Mouse (Mus musculus) forebrain, postnatal 0 days (tissue): ENCODE measurements around the gene Olfr56. TPM values are rescaled to one million over a fixed set of nuclear protein-coding genes. Genes with fewer than 3 reads are reported as not detected.
"Not testable (repeated sequence)": the region's sequence is repeated elsewhere in the genome, so short reads cannot be mapped to it uniquely, and the experiment has no call there.

Experiments
- ATAC-seq: fragments of 200-750 bp; cut with Nextera tagmentation; 2 replicates; pipeline ENCODE4 v1.8.0; 2017; ENCODE audit warnings: mild to moderate bottlenecking, moderate library complexity
- DNase-seq: peaks from one replicate; pipeline ENCODE4 v3.0.0-alpha.2; 2015
- H3K27ac ChIP-seq: fragments of 300-500 bp; sonication (generic); 2 replicates; pipeline ENCODE4 v1.5.1; 2014; ENCODE audit warnings: low read depth, mild to moderate bottlenecking, antibody characterized with exemption, low read length, moderate library complexity, mixed read lengths
- H3K27me3 ChIP-seq: fragments of 300-500 bp; sonication (generic); 2 replicates; pipeline ENCODE4 v1.6.1; 2014; ENCODE audit warnings: mild to moderate bottlenecking, low read length, mixed read lengths; ENCODE audit not compliant: insufficient read depth
- H3K36me3 ChIP-seq: fragments of 300-500 bp; sonication (generic); 2 replicates; pipeline ENCODE4 v1.6.1; 2014; ENCODE audit warnings: mild to moderate bottlenecking, moderate library complexity; ENCODE audit not compliant: insufficient read depth
- H3K4me1 ChIP-seq: fragments of 300-500 bp; sonication (generic); 2 replicates; pipeline ENCODE4 v1.6.1; 2014; ENCODE audit warnings: antibody characterized with exemption; ENCODE audit not compliant: insufficient read depth
- H3K4me2 ChIP-seq: fragments of 300-500 bp; sonication (generic); 2 replicates; pipeline ENCODE4 v1.6.1; 2014; ENCODE audit warnings: low read depth, mild to moderate bottlenecking, moderate library complexity
- H3K4me3 ChIP-seq: fragments of 300-500 bp; sonication (generic); 2 replicates; pipeline ENCODE4 v1.5.1; 2014; ENCODE audit warnings: low read depth, low read length, mixed read lengths
- H3K9ac ChIP-seq: fragments of 300-500 bp; sonication (generic); 2 replicates; pipeline ENCODE4 v1.6.1; 2014; ENCODE audit warnings: mild to moderate bottlenecking
- H3K9me3 ChIP-seq: fragments of 300-500 bp; sonication (generic); 2 replicates; pipeline ENCODE4 v1.6.1; 2016; ENCODE audit warnings: low read length
- WGBS: fragments of 180-500 bp; shearing (Covaris S2); extraction: QIAGEN DNeasy Blood & Tissue Kit; methylation state at CpG from one replicate; pipeline ENCODE4 v1.1.7; 2014; 5-methylcytosine and 5-hydroxymethylcytosine counted together
- polyA plus RNA-seq: library from polyadenylated mRNA; unstranded; fragments of >200 nt; fragmentation: Nextera tagmentation; extraction: Ambion mirVana; gene quantifications from 2 replicates; pipeline ENCODE4 v1.2.1, GENCODE M21; 2015
- total RNA-seq: library from RNA; depleted of rRNA; stranded (reverse); fragments of >200 nt; gene quantifications from 2 replicates; pipeline ENCODE4 v1.2.3, GENCODE M21; 2014; rRNA removed

Gene Olfr56
- total RNA-seq (not detected in 2 replicates), polyA plus RNA-seq (not detected in 2 replicates)

DNA sequence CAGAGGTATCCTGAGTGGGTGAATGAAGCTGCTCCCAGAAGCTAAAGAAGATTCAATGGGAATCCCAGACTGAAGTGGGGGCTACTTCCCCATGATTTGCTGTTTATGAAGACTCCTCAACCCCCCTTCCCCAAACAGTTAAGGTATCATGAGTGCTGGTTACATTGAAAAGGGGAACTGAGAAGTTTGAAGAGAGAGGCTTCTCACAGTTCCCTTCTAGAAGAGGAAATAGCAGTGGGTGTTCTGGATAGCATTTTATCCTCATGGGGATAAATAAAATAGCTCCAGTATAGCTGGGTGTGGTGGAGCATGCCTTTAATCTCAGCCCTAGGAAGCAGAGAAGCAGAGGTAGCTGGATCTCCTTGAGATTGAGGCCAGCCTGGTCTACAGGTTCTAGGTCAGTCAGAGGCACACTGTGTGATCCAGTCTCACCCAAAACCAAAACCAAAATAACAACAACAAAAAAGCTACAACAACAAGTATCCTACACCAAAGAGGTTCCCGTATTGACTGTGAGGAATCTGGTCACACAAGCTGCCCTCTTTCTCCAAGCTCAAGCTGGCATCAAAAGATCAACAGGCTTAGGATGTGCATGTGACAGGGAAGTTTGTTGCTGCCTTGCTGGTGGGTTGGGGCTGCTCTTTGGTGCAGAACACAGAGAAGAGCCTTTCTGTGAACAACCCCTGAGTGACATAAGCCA lies at the start of gene Olfr56:
Olfr56 (plus strand) TSS at position 650 of the 700 bp plus-strand sequence.
- H3K4me1 ChIP-seq, H3K27me3 ChIP-seq, H3K4me2 ChIP-seq, ATAC-seq, H3K9ac ChIP-seq, H3K9me3 ChIP-seq, H3K4me3 ChIP-seq, DNase-seq, H3K36me3 ChIP-seq, H3K27ac ChIP-seq: not testable (repeated sequence)
- no CpG with 5 or more reads among the region's 1 CpGs for WGBS

DNA sequence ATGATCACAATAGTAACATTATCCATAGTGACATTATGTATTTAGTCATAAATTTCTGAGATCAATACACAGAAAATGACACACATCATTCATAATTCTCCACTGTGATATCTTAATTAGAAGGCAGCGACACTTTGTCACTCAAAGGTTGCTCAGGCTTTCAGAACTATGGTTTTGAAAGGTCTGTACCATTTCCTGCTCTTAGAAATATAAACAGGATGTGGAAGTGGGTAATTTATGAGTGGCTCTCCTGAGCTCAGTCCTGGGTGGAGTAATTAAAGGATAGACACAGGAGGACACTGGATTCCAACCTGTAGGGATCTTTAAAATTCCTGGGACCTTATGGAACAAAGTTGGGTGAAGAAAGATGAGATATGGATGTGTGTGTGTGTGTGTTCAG lies 45.3 kb upstream of the Olfr56 start:
- DNase-seq, H3K9me3 ChIP-seq, ATAC-seq, H3K4me1 ChIP-seq, H3K27ac ChIP-seq, H3K4me3 ChIP-seq, H3K27me3 ChIP-seq, H3K36me3 ChIP-seq, H3K9ac ChIP-seq, H3K4me2 ChIP-seq: not testable (repeated sequence)
- WGBS, result 86% methylated on average over 1 of the region's 1 CpGs

DNA sequence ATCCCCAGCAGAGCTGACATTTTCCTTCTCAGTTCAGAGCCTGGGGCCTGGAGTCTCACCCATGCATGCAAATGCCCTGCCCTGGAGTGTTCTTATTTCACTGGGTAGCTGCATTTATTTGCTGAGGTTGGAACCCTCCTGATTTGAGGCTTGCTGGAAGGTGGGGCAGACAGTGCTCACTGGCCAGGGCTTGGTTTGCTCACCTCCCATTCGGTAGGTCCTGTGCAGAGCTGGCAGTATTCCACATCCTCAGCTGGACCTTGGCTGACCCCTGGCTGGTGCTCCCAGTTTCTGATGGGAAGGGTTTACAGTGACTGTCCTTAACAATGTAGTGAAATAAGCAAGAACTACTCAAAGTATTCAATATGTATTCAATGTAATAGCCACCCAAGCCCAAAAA lies 44.8 kb upstream of the Olfr56 start:
- not testable (repeated sequence) for H3K4me2 ChIP-seq, H3K27me3 ChIP-seq, H3K36me3 ChIP-seq, H3K27ac ChIP-seq, H3K9ac ChIP-seq, DNase-seq, ATAC-seq, H3K4me1 ChIP-seq, H3K9me3 ChIP-seq, H3K4me3 ChIP-seq
- 75% methylated on average over 1 of the region's 1 CpGs for WGBS

- WGBS, result no CpG with 5 or more reads among the region's 3 CpGs
- H3K4me2 ChIP-seq, H3K27ac ChIP-seq, H3K27me3 ChIP-seq, H3K9me3 ChIP-seq, H3K4me1 ChIP-seq, H3K9ac ChIP-seq, DNase-seq, ATAC-seq, H3K4me3 ChIP-seq, H3K36me3 ChIP-seq: not testable (repeated sequence)
Measured at GRCm38 (mm10) chr11:48935291-48935690, 43.4 kb upstream of the Olfr56 start.

DNA sequence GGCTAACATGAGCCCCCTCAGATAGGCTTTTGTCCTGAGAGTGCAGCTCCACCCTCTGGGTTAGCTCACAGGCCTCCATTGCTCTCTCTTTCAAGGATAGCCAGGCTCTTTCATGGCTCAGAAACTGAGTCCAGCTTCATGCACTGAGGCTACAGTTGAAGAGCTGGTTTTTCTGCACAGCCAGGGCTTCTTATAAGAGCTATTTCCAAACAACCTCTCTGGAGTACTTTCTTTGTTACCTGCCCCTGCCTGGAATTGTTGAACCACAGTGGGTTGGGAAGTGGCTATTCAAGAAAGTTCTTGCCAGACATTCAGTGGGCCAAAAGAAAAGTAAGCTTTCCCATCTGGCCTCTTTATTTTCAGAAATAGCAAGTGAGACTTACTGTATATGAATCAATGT lies 39.4 kb upstream of the Olfr56 start:
- not testable (repeated sequence) for H3K36me3 ChIP-seq, H3K4me2 ChIP-seq, H3K9me3 ChIP-seq, H3K27me3 ChIP-seq, H3K9ac ChIP-seq, H3K27ac ChIP-seq, H3K4me1 ChIP-seq, H3K4me3 ChIP-seq, DNase-seq, ATAC-seq

- H3K9me3 ChIP-seq, H3K27me3 ChIP-seq, H3K4me2 ChIP-seq, DNase-seq, H3K36me3 ChIP-seq, H3K4me3 ChIP-seq, H3K9ac ChIP-seq, H3K27ac ChIP-seq, H3K4me1 ChIP-seq, ATAC-seq: not testable (repeated sequence)
- WGBS, result 98% methylated on average over 6 of the region's 6 CpGs
Measured at GRCm38 (mm10) chr11:48946090-48946489, 32.6 kb upstream of the Olfr56 start, which contains the start of gene Psme2b. Gene Psme2b (minus strand): TSS chr11:48946190.

DNA sequence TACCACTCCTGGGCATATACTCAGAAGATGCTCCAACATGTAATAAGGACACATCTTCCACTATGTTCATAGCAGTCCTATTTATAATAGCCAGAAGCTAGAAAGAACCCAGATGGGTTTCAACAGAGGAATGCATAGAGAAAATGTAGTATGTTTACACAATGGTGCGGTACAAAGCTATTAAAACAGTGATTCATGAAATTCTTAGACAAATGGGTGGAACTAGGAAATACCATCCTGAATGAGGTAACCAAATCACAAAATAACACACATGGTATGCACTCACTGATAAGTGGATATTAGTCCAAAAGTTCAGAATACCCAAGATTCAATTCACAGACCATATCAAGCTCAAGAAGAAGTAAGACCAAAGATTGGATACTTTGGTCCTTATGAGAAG lies 4.0 kb upstream of the Olfr56 start:
- not testable (repeated sequence) for H3K4me1 ChIP-seq, H3K27me3 ChIP-seq, H3K9me3 ChIP-seq, ATAC-seq, H3K9ac ChIP-seq, H3K36me3 ChIP-seq, H3K27ac ChIP-seq, DNase-seq, H3K4me2 ChIP-seq, H3K4me3 ChIP-seq
- no CpG with 5 or more reads among the region's 1 CpGs for WGBS

GRCm38 (mm10) chr11:48979251-48979650 lies 562 bp downstream of the Olfr56 start, which contains the start of gene 9930111J21Rik1:
Gene 9930111J21Rik1 (minus strand): TSS chr11:48979398.
- not testable (repeated sequence) for H3K27ac ChIP-seq, H3K36me3 ChIP-seq, H3K9ac ChIP-seq, H3K4me1 ChIP-seq, H3K9me3 ChIP-seq, ATAC-seq, DNase-seq, H3K4me3 ChIP-seq, H3K27me3 ChIP-seq, H3K4me2 ChIP-seq
- WGBS, result no CpG with 5 or more reads among the region's 3 CpGs

DNA sequence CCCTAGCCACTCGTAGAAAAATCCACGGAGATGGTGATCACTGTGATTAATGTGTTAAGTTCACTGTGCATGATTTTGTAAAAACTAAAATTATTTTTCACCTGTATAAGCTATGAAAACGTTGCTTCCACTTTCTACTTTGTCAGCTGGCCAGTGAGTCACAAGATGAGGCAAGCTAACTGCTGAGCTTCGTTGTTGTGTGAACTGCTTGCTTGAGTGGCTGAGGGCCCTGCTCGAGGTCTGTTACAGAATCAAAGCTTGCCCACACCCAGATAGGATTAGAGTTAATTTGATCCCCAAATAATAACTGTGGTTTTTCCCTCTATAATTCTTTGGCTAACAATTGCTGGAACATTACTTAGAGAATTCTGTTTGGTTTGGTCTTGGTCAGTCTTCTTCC lies 1.4 kb downstream of the Olfr56 start:
- H3K9me3 ChIP-seq, DNase-seq, H3K4me2 ChIP-seq, H3K4me3 ChIP-seq, H3K4me1 ChIP-seq, ATAC-seq, H3K36me3 ChIP-seq, H3K9ac ChIP-seq, H3K27ac ChIP-seq, H3K27me3 ChIP-seq: not testable (repeated sequence)
- no CpG with 5 or more reads among the region's 5 CpGs for WGBS

DNA sequence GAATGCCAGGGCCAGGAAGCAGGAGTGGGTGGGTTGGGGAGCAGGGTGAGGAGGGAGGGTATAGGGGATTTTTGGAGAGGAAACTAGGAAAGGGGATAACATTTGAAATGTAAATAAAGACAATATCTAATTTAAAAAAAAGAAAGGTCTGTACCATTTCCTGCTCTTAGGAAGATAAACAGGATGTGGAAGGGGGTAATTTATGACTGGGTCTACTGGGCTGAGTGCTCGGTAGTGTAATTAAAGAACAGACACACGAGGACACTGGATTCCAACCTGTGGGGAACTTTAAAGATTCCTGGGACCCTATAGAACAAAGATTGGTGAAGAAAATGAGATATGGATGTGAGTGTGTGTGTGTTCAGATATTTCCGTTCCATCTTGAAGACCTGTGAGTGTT lies 4.2 kb downstream of the Olfr56 start:
- not testable (repeated sequence) for H3K4me1 ChIP-seq, DNase-seq, H3K27me3 ChIP-seq, H3K4me3 ChIP-seq, H3K36me3 ChIP-seq, H3K4me2 ChIP-seq, H3K27ac ChIP-seq, H3K9me3 ChIP-seq, H3K9ac ChIP-seq, ATAC-seq
- no CpG with 5 or more reads among the region's 3 CpGs for WGBS

DNA sequence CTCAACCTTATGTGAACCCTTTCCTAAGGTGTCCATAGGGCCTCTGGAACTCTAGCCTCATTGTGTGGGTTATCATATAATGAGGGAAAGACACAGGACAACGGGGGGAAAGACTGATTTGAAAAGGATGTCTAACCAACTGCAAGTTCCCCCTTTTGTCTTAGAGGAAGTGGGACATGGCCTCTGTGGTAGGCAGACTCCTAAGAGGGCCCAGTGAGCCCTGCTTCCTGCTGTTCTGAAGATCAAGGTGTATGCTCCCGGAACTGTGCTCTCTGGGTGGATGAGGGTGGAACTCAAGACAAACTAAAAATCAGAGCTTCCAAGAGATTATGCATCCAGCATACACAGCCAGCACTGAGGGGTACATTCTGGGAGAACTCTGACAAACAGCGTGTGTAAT lies 9.5 kb downstream of the Olfr56 start:
- H3K4me3 ChIP-seq, H3K9me3 ChIP-seq, H3K9ac ChIP-seq, ATAC-seq, H3K4me1 ChIP-seq, H3K4me2 ChIP-seq, H3K36me3 ChIP-seq, H3K27ac ChIP-seq, DNase-seq, H3K27me3 ChIP-seq: not testable (repeated sequence)
- 81% methylated on average over 2 of the region's 3 CpGs for WGBS
